Mouse (Mus musculus) heart, postnatal 36 days (tissue): ENCODE measurements around the gene A630023A22Rik. TPM values are rescaled to one million over a fixed set of nuclear protein-coding genes. Genes with fewer than 3 reads are reported as not detected.

ENCODE experiments used
- DNase-seq, 2 experiments: peaks; one replicate each; pipeline ENCODE4 v3.0.0; 2021 to 2022
- intact Hi-C: fragments of 180-260 bp; cut with DNase I; formaldehyde crosslinking; loops from one replicate; pipeline ENCODE4 v1.15.1; 2025
- total RNA-seq, 2 experiments: library from RNA; stranded (reverse); gene quantifications; 2 replicates each; pipeline ENCODE4 v1.2.3; 2021

Gene A630023A22Rik
- total RNA-seq, 2 experiments from 2014 or later: not detected

DNA sequence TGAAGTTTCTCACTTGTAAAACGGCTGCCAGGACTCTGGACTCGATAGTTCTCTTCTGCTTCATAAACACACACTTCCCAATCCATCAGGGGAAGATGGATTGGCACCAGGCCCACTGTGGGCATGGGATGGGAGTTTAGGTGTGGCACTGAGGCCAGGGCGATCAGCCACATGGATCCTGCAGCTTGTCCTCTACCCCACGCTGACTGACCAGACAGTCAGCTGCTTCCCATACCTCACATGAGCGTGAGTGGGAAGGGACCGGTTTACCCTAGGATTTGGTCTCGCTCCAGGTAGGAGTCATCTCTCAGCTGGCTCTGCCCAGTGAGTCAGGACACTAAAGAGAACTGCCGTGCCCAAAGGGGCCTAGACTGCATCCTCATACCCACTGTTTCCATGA lies 12.8 kb downstream of the A630023A22Rik start:
- DNase-seq: no peak
- intact Hi-C loops: no loop called here

DNA sequence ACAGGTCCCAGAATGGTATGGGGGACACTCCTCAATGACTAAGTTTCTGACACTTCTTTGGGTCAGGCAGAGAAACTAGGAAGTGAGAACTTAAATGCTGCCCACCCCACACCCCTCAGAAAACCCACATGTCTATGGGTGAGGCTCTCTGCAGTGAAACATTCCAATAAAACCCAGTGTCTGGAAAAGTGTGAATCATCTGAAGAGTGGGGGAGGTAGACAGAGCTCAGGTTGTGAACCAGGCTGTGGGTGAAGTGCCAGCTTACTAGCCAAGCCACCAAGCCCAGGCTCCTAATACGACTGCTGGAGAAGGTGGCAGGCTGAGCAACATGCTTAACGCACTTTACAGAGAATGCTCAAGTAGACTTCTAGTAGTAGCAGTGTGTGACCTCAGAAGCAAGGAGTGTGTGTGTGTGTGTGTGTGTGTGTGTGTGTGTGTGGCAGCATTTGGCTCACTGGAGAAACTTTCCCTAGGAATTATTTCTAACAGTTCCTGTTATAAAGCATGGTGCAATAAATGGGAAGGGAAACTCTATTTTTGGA lies 14.6 kb downstream of the A630023A22Rik start:
- intact Hi-C loops: no loop called here

DNA sequence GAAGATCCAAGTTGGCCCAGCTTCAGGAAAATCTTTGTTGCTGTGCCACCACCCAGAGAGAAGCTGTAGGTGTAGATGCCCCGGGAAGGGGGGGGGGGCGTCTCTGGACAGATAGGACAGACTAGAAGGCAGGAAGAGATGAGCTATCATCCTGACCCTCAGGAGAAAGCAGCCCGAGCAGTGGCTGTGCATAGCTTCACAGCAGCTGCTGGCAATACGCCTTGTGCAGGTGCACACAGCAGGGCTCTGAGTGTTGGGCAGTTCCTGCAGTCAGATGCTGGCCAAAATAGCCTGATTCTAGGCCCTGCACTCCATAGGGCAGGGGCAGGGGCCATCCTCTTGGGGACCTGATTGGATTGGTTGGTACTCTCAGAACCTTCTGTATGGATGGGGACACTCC lies 15.7 kb downstream of the A630023A22Rik start:
- no peak for DNase-seq
- intact Hi-C loops: no loop called here

More for the DNA sequence above, 14.6 kb downstream of the A630023A22Rik start:
- DNase-seq: no peak

DNA sequence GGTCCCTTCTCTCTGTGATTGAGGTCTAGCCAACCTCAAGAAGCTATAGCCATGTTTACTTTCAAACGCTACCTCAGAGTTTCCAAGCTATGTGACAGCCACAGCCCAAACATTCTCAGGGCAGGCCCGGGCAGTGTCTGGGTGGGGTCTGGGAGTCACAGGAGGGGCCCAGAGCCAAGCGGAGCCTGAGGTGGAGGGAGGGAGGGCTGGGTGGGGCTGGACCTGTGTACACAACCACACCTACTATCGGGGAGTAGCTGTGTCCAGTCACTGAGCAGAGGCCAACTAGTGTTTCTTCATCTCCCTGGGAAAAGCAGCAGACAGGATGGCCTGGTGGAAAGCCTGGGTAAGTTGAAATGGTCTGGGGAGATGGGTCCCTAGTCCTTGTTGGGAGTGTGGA lies 16.8 kb downstream of the A630023A22Rik start, which contains the start of gene Anxa8:
Gene Anxa8, plus strand, starts transcription at position 251 of the 400 bp plus-strand sequence.
- DNase-seq: peak in 1 of 2 experiments; percentile 10
- intact Hi-C loops: no loop called here

DNA sequence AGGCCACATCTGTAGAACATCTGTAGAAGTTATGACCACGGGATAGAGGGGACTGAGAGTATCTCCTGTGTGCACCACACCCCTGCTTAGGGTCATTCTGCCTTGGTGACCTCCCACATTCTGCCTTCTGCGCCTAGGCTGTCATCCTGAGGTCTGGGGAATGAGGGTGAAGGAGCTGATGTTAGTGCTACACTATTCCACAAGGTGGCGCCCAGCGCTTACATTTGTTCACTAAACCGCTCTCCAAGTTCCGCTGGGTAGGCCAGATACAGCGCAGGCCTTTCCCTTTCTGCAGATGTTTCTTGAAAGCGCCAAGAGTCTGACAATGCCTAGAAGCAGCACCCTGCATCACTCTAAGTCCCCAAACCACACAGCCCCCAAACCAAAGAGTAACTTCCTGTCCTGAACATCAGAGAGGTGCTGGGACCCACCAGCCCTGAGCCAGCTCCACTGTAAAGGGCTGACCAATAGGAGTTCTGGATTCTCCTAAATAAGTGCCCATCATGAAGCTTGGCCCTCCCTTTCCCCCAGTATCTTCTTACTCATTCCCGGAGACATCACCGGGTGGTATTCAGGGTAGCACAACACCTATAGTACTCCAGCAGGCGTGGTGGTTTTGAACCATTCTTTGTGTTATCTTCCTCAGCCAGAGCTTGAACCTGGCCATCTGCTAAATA lies 22.1 kb downstream of the A630023A22Rik start:
- intact Hi-C loops: loop anchor here (1.0 to 5.0 kb wide), 7 partner anchors 24 to 472 kb away; no protein-coding TSS in a partner anchor
- peak; percentile 72 to 75 for DNase-seq

DNA sequence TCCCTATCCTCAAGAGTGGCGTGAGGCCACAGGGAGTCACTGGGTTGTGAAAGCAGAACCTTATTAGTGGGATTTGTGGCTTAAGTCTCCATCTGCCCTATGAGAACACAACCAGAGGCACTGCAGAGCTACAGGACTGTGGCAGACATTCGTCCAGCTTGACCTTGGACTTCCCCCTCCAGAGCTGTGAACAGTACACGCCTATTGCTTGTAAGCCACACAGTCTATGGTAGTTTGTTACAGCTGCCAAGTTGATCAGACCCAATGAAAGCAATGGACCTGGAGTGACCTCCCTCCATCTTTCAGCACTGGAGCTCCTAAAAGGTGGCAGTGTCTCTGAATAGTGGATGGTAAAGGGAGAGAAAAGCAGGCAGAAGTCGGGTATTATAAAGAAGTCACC lies 24.3 kb downstream of the A630023A22Rik start:
- intact Hi-C loops: no loop called here
- no peak for DNase-seq

DNA sequence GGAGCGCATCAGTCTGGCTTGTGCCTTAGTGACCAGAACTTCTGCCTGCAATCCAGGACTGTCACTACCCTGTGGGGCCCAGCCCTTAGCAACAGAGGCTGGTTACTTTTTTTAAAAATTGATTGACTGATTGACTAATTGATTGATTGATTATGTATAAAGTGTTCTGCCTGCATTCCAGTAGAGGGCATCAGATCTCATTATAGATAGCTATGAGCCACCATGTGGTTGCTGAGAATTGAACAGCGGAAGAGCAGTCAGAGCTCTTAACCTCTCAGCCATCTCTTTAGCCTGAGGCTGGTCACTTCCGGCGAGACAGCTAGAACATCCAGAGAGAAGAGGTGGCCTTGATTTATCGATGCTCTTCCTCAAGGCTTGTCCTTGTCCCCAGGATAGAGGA lies 25.3 kb downstream of the A630023A22Rik start:
- no peak for DNase-seq
- intact Hi-C loops: no loop called here

DNA sequence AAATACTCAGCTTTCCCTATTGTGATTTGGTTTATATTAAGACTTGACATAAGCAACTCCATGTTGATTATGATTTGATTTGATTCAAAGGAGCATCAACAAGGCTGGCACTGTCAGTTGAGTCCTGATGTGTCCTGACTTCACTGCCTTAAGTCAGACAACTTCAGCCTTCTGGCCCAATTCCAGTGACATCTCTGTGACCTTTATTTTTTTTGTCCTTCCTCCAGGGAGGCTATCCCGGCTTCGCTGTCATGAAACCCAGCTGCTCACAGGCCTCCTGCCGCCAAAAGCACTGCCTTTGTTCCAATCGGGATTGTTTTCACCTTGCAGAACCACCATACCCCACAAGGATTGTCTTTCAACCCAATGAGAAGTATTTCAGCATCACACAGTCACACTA lies 27.2 kb downstream of the A630023A22Rik start:
- intact Hi-C loops: no loop called here
- DNase-seq: no peak

DNA sequence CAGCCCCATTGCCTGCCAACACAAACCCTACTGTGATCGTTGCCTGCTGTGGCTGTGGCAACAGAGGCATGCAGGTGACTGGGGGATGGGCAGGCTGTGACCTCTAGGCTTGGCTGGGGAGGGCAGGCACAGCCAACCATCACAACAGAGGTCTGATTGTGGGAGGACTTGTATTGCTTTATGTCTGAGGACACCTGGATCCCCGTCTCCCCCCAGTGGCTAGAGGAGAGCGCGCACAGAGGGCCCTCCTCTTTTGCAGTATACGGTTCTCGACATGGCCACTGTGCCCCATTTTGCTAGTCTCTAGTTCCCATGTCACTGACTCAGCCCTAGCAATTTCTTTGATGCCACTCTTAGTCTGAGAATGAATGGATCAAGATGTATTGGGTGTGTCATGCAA lies 30.9 kb downstream of the A630023A22Rik start:
- DNase-seq: no peak
- intact Hi-C loops: no loop called here

DNA sequence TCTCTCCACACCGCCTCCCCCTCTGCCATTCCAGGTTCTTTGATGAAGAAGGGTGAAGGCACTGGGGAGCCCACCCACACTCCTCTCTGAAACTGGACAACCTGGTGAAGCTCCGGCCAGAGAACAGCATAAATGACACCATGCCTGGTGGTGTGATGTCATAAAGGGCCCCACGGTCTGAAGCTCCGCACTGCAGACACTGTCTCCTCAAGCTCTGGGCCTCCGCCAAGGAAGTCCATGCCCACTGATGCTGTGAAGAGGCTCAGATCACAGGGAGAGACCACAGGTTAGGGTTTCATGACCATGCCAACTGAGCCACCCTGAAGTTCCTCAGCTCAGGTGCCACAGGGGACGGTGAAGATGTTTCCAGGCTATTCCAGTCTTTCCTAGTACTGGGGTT lies 50.0 kb downstream of the A630023A22Rik start, which contains the start of gene Antxrl:
Gene Antxrl, plus strand, starts transcription at position 192 of the 400 bp plus-strand sequence.
- intact Hi-C loops: no loop called here
- no peak for DNase-seq

DNA sequence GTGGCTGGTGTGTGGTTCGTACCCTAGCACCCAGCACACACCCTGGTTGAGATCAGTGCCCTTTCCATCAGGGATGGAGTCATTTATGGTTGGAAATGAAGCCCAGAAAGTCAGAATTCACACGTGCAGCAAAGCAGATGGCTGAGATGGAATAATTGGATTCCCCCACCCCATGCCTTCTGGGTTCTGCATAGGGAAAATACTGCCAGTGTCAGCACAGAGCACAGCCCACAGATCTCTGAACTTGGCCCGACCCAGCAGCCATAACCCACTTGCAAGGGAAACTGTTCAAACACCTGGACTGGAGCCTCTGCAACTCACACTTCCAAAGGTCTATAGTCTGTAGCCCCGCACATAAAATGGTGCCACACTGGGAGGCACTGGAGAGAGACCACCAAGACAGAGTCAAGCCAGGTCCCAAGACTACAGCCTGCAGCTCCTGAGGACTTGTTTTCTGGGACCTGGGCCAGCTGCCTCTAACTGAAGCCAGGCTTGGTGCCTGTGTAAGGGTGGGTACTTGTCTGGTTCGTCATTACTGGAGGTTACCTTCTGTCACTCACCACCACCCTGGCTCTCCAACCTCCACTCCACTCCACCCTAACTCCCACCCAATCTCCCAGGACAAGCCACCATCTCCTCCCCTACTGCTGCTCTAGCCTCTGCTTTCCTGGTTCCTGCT lies 52.3 kb downstream of the A630023A22Rik start:
- no peak for DNase-seq
- intact Hi-C loops: no loop called here

DNA sequence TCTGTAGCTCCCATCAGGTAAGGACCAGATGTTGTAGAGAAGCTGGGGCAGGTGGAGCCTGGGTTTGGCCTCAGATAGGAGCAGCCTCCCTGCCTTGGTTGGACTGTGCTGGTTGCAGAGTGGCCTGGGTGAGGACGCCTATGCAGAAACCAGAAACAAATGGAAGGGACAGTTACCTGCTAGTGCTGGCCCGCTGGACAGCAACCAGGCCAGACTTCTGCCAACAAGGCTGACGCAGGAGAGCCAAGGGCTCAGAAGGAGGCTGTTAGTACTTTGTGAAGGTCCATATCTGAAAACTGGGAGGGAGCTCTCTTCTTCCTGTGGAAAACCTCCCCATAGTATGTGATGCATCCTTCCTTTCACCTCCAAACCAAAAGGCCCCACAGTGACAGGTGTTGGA lies 59.2 kb downstream of the A630023A22Rik start:
- intact Hi-C loops: no loop called here
- no peak for DNase-seq

DNA sequence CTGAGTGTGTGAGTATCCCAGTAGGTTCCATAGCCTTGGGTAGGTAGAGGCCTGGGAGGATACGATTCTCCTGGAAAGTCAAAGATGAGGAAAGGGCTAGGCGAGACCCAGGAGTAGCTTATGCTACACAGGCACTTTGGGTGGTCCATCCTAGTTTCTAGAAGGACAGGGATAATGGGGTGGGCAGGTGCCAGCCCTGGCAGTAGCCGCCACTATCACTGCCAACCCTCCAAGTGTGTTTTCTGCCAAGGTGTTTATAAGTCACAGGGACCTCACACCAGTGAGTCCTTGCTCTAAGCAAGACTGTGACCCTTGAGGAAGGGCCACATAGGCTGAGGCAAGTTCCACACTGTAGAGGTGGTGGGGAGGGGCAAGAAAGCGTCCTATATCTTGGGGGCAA lies 61.3 kb downstream of the A630023A22Rik start:
- DNase-seq: no peak
- intact Hi-C loops: no loop called here

DNA sequence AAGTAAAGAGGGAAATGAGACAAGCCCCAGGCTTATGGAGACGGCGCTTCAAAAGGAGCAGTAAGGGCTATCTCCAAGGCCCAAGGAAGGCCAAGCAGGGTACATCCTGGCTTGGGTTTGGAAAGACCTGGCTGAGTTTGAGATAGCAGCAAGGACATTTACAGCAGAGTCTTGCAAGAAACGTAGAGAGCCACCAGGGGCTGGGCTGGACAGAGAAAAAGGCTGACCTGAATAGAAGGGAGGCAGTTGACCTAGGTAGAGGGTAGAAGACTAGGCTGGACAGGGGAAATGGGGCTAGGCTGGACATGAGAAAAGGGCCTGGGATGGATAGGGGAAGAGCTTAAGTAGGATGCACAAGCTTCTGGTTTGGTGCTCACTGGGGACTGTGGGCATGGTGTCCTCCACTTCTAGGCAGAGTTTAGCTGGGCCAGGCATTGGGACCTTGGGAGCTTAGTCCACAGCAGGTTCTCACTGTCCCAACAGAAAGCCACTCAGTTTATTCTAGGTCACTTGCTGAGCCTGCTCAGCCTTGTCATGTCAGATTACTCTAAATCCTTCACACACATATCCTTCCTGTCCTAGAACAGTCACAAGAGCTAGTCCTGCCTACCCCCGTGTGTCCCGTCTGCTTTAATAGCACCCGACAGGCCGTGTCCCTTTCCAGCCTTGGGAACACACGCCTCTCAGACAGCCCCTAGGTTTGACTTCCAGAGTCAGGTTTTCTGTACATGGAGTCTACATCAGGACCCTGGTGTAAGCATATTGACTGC lies 68.5 kb downstream of the A630023A22Rik start:
- no peak for DNase-seq
- intact Hi-C loops: no loop called here

DNA sequence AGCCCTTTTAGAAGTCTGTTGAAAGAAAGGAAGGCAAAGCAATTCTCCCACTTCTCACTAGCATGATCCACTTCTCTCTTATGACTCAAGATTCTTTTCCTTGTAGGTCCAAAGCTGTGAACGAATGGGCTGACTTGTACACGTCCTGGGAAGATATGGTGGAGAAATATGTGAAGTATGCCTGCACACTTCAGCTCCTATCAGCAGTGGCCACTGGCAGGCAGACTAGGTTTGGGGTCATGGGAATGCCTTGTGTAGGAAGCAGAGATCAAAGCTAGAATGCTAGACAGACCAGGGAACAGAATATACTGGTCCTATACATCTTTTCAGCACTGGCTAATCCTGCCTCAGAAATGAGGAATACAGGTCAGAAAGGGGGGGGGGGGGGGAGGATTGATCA lies 75.8 kb downstream of the A630023A22Rik start:
- intact Hi-C loops: no loop called here

DNA sequence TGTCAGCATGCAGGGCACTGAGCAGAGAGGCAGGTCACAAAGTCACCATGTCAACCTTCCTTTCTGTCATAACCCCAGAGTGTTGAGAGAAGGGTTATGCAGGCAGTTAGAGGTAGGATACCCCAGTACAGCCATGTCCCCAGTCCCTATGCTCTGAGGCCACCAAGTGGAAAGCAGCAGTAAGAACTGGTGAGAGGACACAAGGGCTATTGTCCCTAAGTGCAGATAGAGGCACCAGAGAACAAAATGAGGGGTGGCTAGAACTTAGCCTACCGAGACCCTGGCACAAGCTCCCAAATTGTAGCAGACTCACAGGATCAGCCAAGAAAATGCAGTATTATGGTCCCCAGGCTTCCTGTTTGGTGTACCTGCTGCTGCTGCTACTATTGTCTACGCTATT lies 85.6 kb downstream of the A630023A22Rik start:
- no peak for DNase-seq
- intact Hi-C loops: no loop called here

More for the DNA sequence above, 75.8 kb downstream of the A630023A22Rik start:
- DNase-seq: no peak

DNA sequence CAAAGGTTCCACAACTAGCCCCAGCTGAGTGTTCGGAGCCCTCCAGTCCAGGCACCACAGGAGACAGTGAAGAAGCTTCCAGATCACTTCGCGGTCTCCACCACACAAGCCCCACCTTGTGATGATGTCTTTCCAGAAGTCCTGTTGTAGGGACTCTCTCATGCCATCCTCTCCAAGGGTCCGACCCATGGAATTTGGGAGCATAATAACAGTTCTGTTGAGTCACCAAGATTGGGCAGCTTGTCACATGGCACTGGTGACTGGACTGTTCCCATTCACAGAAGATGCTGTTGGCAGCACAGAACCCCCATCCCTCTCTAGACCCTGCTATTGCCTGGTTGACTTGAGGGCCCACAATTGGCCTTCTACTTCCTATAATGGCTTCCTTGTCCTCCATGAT lies 86.2 kb downstream of the A630023A22Rik start, which contains the start of gene Gm5460:
Gene Gm5460, plus strand, starts transcription at position 378 of the 400 bp plus-strand sequence.
- DNase-seq: no peak
- intact Hi-C loops: no loop called here

DNA sequence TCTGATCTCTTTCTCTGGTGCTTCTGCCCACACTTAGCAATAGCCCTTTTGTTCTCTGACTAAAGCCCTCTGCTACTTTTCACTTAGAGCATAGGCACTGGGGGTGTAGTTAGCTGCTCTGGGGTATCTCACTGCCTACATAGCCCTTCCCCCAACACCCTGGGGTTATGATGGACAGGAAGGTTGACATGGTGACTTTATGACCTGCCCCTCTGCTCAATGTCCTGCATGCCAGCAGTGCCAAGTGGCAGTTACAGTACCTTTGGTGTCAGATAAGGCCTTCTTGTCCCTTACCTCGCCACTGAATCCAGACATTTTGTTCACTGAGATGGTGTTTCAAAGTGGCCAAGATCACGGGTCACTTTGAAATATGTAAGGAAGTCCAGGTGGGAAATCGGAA lies 87.5 kb downstream of the A630023A22Rik start, which contains the start of gene Gm30083:
Gene Gm30083, minus strand, starts transcription at position 120 of the 400 bp plus-strand sequence.
- no peak for DNase-seq
- intact Hi-C loops: no loop called here

DNA sequence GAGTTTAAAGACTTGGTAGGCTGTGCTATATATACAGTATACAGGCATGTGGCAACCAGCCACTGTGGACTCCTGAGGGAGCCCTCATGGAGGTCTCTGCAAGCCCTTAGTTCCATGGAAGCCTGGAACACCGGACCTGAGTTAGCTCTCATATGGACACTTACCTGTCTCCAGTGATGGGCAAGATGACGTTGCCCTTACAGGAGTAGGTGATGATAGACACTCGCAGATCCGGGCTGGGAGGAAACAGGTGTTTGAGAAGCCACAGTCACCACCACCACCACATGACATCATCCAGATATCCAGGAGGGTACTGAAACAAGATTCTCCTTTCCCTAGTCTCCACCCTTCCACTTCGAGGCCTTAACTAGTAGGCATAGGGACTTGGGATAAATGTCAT lies 100.2 kb downstream of the A630023A22Rik start:
- no peak for DNase-seq
- intact Hi-C loops: no loop called here

DNA sequence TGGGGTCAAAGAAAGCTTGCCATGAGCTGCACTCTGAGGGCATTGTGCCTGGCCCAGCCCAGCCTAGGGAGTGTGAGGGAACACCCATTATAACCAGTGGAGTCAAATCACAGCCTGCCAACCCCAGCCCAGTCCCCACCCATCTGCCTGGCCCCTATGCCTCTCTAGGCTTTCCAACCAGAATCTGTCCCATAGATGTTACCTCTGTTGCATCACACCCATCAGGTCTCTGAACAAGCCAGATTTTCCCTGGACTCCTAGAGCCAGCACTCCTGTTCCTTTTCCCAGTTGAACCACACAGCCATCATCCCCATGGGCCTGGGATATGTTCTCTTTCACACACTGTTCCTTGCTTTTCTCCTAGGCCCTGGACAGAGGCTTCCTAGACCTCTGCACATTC lies 101.1 kb downstream of the A630023A22Rik start:
- DNase-seq: no peak
- intact Hi-C loops: no loop called here
